Mouse (Mus musculus): ENCODE data around the gene Nicn1.

DNA sequence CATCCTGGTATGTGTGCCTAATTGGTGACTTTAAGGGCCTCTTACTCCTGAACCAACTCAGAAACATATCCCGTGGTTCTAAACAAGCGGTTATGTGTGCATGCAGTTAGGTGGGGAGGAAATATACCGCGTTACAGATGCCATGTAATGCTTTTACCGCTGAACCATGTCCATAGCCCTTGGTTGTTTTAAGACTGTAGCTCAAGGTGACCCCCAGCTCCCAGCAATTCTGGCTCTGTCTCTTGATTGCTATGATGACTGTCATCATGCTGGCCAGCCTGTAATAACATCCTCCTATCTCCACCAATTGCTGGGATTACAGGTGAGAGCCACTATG lies 50.9 kb downstream of the Nicn1 start:
- TF ChIP-seq CTCF (IDR thresholded peaks at IDR 0.05; ENCODE audit: extremely low read depth, insufficient read depth, insufficient read length, insufficient replicate concordance) (no peak), POLR2A (IDR thresholded peaks at IDR 0.05; ENCODE audit: low read depth, low read length) (no peak)
